Mouse (Mus musculus): ENCODE measurements around the gene B3gnt9.

DNA sequence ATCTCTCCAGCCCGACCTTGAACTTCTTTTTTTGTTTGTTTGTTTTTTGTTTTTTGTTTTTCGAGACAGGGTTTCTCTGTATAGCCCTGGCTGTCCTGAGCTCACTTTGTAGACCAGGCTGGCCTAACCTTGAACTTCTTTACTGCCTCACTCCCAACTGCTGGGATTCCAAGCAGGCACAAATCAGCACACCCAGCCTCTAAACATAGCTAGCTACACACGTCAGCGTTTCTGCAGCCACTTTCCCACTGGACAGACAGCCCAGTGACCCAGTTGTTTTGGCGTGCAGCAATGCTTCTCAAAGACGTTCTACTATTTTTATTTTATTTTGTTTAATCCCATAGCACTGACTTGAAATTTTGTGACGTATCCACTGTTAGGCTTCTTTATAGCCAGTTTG, 31.1 kb downstream of the B3gnt9 start:
- TF ChIP-seq CTCF (IDR thresholded peaks at IDR 0.05; ENCODE audit: borderline replicate concordance, extremely low read depth, insufficient read depth, insufficient read length), result no peak
- TF ChIP-seq POLR2A (IDR thresholded peaks at IDR 0.05; ENCODE audit: borderline replicate concordance, extremely low read depth, insufficient read depth, insufficient read length, poor library complexity, severe bottlenecking), result no peak
